Mouse (Mus musculus) gastrocnemius, postnatal 14 days (tissue): ENCODE results near the gene Tmem200a. TPM values are rescaled to one million over a fixed set of nuclear protein-coding genes. Genes with fewer than 3 reads are reported as not detected.
"Not testable (repeated sequence)": the region's sequence is repeated elsewhere in the genome, so short reads cannot be mapped to it uniquely, and the experiment has no call there.

ENCODE experiments used
- DNase-seq: peaks from one replicate; pipeline ENCODE4 v3.0.0; 2021; ENCODE audit warnings: mixed read lengths
- intact Hi-C: fragments of 180-260 bp; cut with DNase I; formaldehyde crosslinking; loops from one replicate; pipeline ENCODE4 v1.15.1; 2025; ENCODE audit warnings: low total_unique reads
- total RNA-seq, 2 experiments: library from RNA; stranded (reverse); gene quantifications; 2 replicates each; pipeline ENCODE4 v1.2.3; 2021

Gene Tmem200a
- total RNA-seq, 2 experiments from 2014 or later = 0.40 to 1.4 TPM

DNA sequence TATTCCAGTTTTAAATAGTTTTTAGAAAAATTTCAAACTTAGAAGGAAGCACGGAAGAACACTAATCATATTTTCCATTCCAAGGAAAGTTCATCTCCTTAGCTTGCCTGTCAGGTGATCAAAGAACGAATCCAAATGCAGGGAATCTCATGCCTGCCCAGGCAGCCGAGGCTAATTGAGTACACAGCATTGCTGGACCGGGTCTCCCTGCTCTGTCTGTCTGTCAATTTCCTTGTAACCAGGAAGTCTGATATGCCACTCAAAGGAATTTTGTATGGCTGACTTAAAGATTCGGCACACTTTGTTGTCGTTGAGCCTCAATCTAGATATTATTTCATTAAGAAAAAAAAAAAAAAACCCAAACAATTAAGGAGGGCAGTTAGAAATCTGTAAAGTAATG is 168.6 kb downstream of the Tmem200a start:
- intact Hi-C loops = no loop called here
- no peak for DNase-seq

DNA sequence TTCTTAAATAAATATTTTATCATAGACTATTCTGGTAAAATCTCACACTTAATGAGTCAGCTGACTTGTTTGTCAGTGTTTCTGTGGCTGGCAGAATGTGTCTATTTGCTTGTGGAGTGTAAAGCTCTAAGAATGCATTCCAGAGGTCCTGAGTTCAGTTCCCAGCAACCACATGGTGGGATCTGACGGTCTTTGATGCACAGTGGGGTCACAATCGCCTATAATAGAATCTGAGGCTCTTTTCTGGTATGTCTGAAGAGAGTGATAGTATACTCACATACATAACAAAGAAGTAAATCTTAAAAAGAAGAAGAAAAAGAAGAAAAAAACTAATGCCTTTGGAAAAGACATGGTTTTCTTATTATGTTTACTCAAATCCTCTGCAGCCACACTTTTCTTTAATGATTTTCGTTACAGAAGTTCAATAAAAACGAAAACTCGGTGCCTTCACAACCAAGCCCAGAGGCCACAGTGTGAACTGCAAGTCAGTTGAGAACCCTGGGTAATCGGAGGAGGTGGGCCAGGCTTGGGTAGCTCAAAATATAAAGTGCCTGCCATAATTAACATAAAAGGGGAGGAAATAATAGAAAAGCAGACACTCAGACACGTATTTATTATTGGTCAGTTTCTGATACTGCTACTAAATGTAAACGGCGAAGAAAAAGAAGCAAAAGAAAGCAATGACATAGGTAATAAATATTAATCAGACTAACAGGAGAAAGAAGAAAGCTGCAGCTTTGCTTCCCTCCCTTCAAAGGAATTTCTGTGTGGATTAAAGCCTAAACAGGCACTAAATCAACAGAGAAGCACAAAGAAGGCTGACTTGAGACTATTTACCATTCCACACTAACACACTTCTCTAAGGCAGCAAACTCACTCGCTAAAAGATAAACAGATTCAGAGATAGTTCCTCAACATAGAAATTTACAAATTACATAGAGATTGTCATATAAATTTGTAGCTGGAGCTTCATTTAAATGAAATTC is 170.5 kb downstream of the Tmem200a start:
- no peak for DNase-seq
- intact Hi-C loops = no loop called here

DNA sequence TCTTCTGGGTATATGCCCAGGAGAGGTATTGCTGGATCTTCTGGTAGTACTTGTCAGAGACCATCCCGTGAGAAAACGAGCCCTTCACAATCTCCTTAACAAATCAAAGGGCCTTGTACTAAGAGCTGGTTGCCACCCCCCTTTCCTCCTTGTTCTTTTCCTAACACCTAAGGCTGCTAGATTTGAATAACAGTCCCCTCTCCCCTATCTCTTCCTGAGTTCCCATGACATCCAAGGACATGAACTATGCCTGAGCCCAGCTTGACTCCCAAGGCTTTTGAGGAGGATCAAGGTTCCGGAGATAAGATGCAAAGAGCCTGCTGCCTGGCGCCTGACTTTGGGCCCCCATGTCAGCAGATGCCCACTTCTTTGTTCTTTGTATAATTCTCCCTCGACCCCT is 184.7 kb downstream of the Tmem200a start:
- DNase-seq, intact Hi-C loops: not testable (repeated sequence)

DNA sequence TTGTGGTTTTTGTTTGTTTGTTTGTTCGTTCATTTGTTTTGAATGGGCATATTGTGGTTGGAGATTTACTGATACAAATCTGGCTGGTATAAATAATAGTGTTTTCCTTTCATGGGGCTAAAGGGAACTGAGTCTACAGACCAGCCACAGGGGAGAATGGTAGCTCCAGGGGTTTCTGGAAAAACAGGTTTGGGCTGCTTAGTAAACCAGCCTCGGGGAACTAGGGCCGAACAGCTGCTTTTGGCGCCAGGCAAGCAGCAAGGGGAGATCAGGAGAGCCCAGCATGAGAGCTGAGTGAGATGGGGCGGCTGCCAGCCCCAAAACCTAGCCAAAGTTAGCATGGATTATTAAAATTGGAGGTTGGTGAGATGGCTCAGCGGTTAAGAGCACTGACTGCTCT is 191.6 kb downstream of the Tmem200a start:
- DNase-seq = no peak
- intact Hi-C loops = no loop called here

DNA sequence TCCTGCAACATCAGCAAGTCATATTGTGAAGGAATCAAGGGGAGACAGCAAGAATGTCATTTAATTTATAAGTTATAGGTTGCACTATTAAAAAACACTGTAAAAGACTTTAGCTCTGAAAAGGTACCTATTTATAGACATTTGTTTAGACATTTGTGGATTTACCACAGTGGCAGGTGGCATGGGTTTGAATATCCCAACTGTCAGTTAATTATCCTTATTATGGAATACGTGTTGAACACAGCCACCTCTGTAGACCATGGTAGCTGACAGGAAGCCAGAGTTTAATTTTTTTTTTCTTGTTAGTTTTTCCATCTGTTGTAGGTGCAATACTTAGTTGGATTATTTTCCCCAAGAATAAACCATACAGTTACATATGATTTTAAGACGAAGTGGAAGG is 194.3 kb downstream of the Tmem200a start:
- intact Hi-C loops = no loop called here
- no peak for DNase-seq

DNA sequence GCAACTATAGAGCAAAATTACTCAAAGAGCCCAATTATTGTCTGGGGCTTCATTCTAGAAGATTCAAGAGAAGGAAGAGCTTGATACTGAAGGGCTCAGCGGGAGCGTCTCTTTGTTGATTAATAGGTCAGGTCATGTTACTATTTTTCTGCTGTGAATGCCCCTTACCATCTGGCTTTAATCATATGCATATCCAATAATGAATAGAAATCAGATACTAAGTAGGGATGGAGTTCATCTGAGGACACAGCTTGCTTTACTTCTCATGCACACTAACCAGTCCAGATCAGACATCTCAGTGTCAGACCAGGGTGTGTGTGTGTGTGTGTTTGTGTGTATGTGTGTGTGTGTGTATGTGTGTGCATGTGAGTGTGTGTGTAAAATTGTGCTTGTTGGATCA is 201.1 kb downstream of the Tmem200a start:
- DNase-seq = no peak
- intact Hi-C loops = no loop called here

DNA sequence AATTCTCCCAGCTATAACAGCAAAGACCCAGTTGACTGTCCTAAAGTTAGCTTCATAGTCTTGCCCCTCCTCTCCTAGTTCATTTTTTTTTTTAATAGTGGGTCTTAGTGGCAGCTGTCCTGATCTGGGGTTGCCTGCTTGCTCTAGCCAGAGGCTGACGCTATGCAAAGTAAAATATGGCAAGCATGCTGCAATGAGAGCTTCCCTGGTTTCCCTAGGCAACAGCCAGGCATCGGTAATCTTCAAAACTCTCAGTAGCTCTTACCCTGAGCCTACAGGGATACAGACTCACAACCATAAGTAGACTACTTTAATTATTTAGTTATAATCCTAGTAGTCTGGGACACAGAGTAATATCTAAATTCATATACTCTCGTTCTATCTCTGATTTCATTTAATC is 202.0 kb downstream of the Tmem200a start:
- intact Hi-C loops = no loop called here
- DNase-seq = no peak

DNA sequence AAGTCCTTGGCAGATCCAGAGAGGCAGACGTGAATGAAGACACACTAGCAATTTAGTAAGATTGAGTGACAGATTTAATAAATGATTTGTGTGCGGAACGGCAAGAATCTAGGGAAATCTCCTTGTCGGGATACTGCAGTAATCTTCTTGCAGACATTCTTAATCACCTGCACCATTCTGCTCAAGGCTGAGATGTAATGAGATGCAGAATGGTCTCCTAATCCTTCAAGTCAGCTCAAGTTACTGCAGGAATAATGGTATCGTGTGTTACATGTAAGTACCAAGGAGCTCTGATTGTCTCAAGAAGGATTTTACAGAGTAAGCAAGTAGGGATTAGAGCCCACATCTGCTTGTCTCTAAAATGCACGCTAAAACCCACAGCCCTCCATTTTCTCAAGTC is 210.1 kb downstream of the Tmem200a start:
- intact Hi-C loops = no loop called here

More for the DNA sequence above, 210.1 kb downstream of the Tmem200a start:
- DNase-seq = no peak

Other genes with a start within 250 kb of the Tmem200a start
- gene Gm9767, start 797 bp downstream of the Tmem200a start, total RNA-seq = not detected
- not detected for gene Samd3, start 150.7 kb upstream of the Tmem200a start, total RNA-seq